Mouse (Mus musculus) stomach, postnatal 0 days (tissue): Measurements from ENCODE around the gene Zfhx3.

Source experiments
- CTCF ChIP-seq: IDR thresholded peaks from 2 replicates; pipeline ENCODE4 v1.5.1; 2016; ENCODE audit warnings: antibody characterized with exemption, low read depth, mild to moderate bottlenecking, moderate library complexity
- EP300 ChIP-seq: optimal IDR thresholded peaks from 2 replicates; pipeline ENCODE3; 2016; ENCODE audit warnings: antibody characterized with exemption

DNA sequence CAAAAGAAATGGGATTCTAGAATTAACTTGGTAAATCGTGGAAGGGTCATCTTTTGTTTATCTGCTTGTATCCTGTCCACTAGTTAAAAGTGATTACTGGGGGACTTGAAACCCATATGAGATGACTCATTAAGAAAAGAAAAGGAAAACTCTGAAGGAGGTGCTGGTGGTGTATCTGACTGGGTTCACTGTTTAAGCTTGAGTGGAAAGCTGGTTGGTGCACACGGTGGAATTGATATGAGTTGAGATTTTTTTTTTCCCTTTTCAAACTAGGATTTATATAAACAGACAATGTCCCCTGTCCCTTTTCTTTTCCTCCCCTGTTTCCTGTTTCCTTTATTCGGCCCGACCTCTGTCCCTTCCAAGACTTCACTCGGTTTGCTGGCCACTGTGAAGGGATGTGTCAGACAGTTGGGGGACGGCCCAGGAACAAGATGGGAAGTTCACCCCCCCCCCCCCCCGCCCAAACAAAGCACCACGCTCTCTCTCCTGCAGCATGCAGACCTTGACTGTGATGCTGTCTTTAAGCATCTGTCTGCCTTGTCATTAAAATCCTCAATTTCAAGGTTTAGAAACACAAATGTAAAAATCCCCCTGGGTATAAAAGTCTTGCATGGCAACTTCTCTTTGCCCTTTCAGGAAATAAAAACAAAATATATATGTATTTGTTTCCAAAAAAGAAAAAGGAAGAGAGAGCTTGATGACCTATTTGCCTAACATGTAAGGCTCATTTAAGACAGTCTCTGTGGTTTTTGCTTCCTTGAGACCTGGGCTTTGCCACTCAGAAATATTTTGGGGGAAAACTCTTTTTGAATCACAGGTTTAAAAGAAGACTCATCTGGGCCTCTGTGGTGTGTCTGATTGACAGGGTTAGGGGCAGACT, 768.4 kb downstream of the Zfhx3 start:
- TF ChIP-seq CTCF = no peak
- no peak for TF ChIP-seq EP300
